Mouse (Mus musculus): Measurements from ENCODE around the gene Nmt1. TPM values are rescaled to one million over a fixed set of nuclear protein-coding genes. Genes with fewer than 3 reads are reported as not detected.

Gene Nmt1
- total RNA-seq (2017) = 32.2 and 37.7 TPM in 2 replicates

DNA sequence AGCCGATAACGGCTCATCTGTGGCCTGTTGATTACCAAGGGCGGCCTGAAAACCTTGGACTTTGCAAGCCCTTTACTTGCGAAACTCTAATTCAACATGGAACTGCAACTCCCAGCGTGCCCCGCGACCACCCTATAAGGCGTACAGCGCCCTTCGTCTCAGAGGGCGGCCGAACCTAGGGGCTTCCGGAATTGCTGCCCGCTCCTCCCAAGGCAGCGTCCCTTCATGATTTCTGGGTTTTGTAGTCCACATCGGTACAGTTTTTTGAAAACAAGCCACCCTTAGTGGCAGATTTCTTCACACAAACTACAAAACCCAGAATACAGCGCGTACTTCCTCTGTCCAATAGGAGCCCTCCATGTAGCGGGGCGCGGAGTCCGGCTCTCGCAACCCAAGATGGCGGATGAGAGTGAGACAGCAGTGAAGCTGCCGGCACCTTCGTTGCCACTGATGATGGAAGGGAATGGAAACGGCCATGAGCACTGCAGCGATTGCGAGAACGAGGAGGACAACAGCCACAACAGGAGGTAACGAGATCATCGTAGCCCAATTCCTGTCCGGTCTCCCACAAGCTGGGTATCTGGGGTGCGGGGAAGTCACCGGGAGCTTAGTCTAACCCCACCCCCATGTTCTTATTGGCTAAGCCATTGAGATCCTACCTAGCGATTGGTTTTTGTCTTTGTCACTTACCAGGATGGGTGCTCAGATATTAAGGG, at the start of gene Nmt1, which contains the start of gene Dcakd:
Gene Nmt1 (plus strand): TSS at position 15 of the 716 bp plus-strand sequence.
Gene Dcakd (minus strand): TSS at position 158 of the 716 bp plus-strand sequence.
- ATAC-seq (replicated peaks; ENCODE audit: low read depth, poor library complexity, severe bottlenecking) = peak; percentile 92

DNA sequence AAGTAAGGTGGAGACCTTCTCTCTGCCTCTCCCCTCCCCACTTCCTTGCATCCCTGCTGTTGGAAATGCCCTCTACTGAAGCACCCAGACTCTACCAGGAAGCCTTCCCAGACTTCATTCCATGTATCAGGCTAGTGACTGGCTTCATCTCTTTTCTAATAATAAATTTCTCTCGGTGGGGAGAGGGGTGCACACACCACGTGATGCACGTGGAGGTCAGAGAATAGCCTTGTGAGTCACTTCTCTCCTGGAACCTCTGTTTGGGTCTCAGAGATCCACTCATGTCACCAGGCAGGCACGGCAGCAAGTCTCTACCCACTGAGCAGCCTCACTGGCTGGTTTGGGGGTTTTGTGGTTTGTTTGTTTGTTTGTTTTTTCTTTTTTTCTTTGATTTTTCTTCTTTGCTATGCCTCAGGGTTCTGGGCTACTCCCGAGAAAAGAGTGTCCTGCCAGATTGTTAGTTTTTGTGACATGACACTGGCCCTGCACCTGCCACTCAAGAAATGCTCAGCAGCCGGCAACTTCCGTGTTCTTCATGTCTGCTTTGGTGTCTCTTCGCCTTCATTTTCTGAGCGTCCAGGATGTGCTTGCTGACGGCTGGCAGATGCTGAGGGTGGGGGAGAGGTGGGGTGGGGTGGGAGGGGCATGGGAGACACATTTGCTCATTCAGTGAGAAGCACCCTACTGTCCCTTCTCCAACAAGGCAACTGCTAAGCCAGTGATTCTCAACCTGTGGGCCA, 46.7 kb upstream of the Nmt1 start:
- no peak for ATAC-seq (replicated peaks; ENCODE audit: low read depth, poor library complexity, severe bottlenecking)

DNA sequence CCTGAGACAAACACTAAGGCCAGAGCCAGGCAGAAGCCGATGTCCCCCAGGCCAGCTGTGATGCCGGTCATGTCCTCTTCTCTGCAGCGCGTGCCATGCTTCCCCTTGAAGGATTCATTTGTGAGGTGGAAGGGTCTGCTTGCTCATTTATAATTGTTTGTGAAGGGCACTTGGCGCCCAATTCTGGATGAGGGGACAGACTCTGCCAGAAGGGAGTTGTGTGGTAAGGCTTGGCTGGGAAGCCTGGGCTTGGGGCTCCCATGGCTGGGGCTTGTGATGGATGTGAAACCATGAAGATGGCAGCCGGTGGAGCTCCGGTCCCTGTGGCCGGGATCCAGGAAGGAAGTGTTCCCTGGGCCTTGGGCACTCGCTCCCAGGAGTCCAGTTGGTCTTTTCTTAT, 43.9 kb upstream of the Nmt1 start:
- ATAC-seq (replicated peaks; ENCODE audit: low read depth, poor library complexity, severe bottlenecking) = no peak

DNA sequence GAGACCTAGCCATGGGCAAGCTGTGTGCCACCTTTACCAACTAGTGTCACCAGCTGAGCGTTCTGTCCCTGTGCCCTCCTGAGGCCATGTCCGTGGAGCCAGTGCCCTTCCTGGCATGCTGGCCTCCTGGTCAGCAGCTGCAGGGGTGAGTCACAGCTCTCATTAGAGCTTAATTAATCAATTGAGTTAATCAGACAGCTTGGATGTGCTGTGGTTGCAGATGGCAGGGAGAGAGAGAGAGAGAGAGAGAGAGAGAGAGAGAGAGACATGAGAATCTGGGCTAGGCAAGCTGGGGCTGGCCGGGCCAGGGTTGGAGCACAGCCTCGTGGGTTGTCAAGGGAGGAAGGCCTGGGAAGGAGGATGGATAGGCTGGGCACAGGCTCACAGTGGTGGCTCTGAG, 43.4 kb upstream of the Nmt1 start:
- ATAC-seq (replicated peaks; ENCODE audit: low read depth, poor library complexity, severe bottlenecking) = no peak

DNA sequence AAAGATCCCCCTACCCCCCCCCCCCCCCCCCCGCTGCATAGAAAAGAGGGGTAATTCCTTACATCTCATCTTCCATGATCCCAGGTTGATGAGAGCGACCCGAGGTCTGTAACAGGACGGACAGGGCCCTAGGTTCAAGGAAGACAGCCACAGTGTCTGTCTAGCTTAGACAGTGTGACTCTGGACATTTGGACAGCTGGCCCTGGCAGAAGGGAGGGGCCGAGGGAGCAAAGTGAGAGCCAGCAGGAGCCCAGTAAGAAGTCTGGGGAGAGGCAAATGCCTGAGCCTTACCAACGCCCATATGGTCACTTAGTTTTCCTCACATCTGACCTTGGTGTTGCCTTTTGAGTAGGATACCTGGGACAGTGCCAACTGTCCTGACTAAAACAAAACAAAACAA, 42.8 kb upstream of the Nmt1 start:
- ATAC-seq (replicated peaks; ENCODE audit: low read depth, poor library complexity, severe bottlenecking) = no peak

DNA sequence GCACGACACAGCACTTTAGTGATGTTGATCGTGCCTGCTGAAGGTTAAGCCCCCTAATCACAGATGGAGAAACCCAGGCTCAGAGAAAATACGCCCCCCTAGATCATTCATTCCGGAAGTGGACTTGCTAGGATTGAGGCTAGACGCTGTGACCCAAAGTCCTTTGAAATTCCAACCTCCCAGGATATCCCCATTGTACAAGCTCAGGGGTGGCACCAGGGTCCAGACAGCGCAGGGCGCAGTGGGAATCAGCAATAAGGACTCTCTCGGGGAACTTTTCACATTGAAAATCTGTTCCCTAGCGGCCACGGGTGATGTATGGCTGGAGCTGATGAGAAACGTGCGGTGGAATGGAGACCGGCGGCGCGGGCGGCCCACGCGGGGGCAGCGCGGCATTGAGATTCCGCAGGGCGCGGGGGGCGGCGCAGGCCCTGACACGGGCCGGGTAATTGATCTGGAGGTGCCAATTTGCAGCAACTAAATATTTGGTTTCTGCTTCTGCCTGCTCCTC, 38.3 kb upstream of the Nmt1 start:
- no peak for ATAC-seq (replicated peaks; ENCODE audit: low read depth, poor library complexity, severe bottlenecking)

DNA sequence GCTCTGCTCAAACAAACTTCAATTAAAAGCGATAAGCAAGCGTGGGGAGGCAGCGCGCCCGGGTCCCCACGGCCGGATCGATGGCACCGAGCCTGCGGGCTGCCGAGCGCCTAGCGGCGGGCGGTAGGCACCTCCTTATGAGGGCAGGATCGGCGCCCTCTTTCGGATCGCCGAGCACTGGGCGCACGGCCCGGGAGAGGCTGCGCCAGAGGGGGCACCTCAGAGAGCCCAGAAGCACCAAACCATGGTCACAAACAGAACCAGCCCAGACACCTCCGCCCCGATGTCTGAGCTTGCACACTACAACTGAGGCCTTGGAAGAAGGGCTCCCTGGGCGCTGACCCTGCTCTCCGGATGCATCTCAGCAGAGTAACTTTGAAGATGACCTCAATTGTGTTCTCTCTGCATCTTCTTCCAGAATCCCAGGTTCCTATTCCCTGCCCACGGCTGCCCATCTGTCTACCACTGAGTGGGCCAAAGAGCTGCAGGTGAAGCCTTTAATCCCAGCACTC, 37.8 kb upstream of the Nmt1 start:
- peak; percentile 66 for ATAC-seq (replicated peaks; ENCODE audit: low read depth, poor library complexity, severe bottlenecking)

DNA sequence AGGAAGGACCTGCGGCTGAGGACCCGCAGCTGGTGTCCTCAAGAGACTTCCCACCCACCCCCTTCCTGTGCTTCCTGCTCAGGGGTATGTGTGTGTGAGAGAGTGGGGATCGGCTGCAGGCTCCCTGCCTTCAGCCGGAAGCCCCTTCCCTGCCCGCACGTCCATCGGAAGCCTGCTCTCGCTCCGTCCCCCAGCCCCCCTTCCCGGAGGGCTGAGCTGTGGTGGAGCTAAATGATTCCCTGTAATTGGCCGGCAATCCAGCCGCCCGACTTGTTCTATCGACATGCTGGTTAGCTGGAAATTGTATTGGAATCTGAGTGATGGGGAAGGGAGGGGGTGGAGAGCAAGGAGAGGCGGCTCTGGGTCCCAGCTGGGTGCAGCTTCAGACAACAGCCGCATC, 36.3 kb upstream of the Nmt1 start:
- ATAC-seq (replicated peaks; ENCODE audit: low read depth, poor library complexity, severe bottlenecking) = peak; percentile 26; the same call in 1 of the 2 replicates

DNA sequence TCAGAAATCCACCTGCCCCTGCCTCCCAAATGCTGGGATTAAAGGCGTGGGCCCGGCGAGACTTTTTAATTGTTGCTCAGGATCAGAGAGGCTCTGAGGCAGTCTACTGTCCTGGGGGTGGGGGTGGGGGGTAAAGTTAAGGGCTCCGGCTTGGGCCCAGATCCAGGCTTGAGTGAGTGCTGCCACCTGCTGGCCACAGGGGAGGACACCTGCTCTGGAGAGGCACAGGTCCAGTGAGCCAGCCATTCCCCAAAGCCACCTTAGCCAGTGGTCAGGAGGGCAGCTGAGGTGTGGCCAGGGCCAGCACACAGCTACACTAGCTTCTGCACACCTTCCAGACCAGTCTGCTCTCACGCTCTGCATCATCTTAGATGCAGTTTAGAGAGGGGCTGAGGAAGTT, 35.0 kb upstream of the Nmt1 start:
- peak; percentile 60 for ATAC-seq (replicated peaks; ENCODE audit: low read depth, poor library complexity, severe bottlenecking)

DNA sequence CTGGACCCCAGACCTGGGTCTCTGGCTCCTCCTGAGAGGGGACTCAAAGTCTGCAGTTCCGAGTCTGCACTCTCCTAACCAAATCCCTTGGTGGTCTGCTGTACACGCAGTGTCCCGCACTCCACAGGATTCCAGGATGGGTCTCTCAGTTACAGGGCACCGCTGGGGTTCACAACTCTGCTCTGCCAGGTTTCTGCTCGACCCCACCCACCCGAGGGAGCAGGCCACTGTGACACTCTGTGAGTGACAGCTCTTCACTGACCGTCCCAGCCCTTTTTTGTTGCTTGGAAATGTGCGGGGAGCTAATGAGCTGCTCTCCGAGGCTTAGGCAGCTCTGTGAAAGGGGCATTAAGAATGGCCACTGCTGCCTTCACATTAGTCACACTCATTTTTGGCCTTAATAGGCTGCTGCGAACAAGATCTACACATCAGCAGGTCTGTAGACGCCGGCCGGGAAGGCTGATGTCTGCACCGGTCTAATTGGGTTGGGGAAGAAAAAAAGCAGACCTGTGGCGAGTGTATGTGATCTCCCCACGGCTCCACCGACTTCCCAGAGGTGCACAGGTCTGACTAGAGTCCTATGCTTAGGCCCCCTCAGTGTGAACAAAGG, 34.5 kb upstream of the Nmt1 start:
- ATAC-seq (replicated peaks; ENCODE audit: low read depth, poor library complexity, severe bottlenecking) = no peak

DNA sequence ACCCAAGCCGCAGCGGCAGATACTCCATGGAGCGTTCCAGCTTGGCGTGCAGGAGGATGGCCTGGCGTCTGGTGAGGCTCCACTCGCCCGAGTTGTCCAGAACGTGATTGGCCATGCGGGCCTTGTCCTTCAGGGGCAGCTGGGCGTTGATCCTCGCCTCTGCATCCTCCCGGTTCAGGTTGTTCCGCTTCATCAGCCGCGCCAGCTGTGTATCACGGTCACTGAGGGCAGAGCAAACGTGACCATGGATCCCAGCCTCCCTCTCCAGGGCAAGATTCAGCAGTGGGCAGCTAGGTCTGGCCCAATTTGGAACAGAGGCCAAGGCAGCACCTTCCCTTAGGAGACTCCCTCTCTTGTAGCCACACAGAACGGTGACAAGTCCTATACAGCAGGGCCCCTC, 33.0 kb upstream of the Nmt1 start:
- ATAC-seq (replicated peaks; ENCODE audit: low read depth, poor library complexity, severe bottlenecking) = no peak

DNA sequence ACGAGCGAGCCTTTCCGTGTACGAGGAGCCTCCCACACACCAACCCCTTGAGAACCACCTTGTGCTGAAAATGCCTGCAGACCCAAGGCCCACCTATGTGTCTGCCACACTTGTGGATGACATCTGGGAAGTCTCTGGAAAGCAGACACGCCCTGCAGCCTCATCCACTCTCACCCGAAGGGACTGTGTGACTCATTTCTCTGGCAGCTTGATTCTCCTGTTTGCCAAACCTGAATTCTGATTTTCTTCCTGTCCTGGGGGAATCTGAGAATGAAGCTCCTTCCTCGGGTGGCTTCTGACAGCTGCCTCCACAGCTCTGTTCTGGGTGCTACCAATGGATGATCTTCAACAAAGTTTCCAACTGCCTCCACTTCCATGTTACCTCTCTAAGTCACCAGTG, 31.6 kb upstream of the Nmt1 start:
- ATAC-seq (replicated peaks; ENCODE audit: low read depth, poor library complexity, severe bottlenecking) = no peak

DNA sequence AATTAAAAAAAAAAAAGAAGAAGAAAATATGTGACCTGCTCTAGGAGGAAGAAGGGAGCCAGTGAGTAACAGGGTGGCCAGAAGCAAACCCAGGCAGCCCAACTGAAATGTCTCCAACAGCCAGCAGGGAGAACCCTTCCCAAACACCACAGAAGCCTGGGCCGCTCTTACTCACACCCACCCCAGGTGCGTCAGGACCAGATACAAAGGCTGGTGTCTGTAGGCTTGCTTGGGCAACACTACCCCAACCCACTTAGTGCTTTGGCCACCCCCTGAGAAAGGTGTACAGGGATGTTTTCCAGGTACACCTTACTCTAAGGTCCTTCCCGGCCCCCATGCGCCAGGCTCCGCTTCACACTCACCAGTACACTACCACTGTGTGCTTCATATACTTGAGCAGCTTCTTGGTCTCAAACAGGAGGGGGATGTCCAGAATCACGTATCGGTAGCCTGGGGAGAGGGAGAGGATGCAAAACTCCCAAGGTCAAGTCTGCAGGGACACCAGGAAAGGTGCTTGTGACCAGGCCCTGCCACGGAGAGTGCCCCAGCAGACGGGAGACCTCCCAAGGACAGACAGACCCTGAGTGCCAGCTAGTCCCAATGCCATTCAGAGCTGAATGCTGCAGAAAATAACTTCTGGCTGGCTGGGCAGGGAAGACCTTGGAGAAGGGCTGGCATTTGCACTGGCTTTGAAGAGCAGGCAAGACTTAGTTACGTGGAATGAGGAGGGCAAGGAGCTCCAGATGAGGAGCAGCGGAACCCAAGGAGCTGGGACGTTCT, 30.8 kb upstream of the Nmt1 start:
- no peak for ATAC-seq (replicated peaks; ENCODE audit: low read depth, poor library complexity, severe bottlenecking)

DNA sequence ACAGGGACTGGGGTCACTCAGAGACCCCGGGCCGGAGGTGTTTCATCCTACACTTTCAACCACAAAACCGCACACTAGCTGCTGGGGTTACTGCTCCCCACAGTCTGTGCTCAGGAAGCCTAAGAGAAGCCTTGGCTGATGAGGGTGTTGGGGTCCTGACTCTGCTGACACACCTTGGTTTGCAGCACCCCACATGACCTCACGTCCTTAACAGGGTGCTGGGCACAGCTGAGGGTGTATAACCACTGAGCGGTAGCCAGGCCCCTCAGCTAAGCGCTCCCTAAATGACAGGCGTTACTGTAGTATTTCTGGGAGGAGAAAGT, 29.8 kb upstream of the Nmt1 start:
- no peak for ATAC-seq (replicated peaks; ENCODE audit: low read depth, poor library complexity, severe bottlenecking)

DNA sequence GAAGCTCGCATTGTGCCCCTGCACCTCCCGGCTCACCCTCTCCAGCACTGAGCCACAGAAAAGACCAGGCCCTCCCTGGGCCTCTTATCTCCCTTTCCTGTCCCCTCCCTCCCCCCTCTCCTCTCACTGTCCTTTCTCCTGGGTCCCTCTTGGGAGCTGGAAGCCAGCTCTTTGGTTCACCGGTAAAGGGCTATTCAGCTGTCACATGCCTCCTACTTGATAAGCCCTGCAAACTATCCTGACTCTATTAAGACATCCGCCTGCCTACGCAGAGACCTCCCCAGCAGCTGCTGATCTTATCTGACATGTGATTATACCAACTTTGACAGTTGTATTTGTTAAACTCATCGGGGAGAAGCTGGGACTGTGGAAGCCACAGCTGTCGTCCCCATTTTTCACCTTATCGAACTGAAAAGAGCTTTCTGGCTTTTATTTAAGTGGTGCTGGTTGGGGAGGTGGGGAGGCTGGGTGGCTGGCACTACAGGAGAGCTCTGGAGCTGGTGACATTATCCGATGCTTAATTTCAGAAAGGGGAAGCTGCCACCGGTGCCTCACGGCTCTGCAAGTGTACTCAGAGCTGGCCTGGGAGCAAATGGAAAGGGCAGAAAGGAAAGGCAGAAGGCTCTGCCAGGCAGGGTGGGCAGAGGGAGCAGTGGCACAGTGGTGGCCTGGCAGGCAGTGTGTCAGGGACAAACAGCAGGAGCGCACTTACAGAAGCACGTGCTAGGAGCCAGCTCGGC, 29.2 kb upstream of the Nmt1 start:
- peak; percentile 71 for ATAC-seq (replicated peaks; ENCODE audit: low read depth, poor library complexity, severe bottlenecking)

DNA sequence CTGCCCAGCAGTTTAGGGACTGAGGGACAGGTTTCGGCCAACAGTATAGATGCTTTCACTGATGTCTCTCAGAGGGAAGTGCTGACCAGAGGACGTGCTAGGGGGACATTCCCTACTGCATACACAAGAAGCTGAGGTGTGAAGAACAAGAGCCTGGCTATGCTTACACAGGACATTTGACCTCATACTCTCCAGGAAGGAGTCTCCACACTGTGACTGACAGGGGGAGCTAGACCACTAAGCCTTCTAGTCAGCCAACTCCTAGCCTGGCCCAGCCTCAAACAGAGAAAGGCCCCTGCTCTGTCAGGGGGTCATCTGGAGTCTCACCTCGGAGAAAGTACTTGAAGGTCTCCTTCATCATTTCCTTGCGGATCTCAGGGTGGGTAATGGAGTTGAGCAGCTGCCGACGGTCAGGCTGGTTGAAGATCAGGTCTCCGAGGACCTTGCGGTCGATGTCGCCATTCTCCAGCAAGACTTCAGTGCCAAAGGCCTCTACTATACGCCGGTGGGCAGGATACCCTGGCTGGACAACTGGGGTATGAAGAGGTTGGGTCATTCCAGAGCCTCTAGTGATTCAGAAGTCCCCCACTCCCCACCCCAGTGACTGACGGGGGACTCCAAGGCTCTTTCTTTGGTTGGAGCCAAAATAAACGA, 28.5 kb upstream of the Nmt1 start:
- no peak for ATAC-seq (replicated peaks; ENCODE audit: low read depth, poor library complexity, severe bottlenecking)

DNA sequence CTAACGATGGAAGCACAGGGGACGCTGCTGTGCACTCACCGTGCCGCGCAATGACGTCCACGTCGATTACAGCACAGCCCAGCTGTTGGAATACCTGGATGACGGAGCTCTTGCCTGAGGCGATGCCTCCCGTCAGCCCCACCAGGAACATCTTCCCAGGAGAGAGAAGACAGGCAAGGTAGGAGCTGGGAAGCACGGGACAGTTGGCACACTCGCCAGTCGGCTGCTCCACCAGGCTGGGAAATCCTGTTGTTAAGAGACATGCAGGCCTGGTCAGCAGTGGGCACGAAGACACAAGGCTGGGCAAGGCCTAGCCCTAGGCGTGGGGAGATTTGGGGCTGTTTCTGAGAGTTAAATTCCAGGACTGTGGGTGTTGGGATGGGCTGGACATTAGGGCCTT, 27.9 kb upstream of the Nmt1 start:
- ATAC-seq (replicated peaks; ENCODE audit: low read depth, poor library complexity, severe bottlenecking) = no peak

DNA sequence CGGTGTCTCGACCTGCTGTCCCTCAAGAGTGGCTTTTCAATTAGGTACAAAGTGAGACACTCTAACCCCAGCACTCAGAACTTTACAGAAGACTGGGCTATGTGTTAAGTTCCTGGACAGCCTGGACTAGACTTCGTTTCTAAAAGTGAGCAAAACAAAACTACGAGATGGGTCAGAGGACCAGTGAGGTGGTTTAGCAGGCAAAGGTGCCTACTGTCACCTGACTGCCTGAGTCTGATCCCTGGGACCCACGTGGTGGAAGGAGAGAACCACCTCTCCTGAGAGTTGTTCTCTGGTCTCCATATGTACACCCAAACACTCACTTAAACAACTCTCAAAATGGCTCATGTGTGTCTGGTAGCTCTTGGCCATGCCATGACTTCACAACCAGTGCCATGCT, 26.9 kb upstream of the Nmt1 start:
- ATAC-seq (replicated peaks; ENCODE audit: low read depth, poor library complexity, severe bottlenecking) = no peak

DNA sequence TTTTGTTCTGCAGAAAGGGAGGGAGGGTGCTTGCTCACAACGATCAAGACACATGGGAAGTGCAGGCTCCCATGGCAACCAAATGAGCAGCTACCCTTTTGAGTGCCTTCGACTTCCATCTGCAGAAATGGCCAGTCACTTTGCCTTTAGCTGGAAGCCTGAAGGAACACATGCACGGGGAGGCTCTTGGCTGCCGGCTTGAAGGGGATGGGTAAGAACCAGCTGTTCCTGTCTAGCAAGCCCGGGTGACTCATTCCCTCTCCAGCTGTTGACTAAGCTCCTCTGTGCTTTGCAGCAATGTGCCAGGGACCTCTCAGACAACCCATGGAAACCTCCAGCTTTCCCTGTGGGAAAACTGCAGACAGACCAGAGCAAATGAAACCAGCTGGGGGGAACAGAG, 24.8 kb upstream of the Nmt1 start:
- ATAC-seq (replicated peaks; ENCODE audit: low read depth, poor library complexity, severe bottlenecking) = no peak

Measured in common myeloid progenitor, adult 5-6 weeks (primary cell).